Mouse (Mus musculus) embryo, embryonic 10 days (tissue): ENCODE results near the gene Btd.

Experiments
- DNase-seq: peaks from one replicate; pipeline ENCODE4 v3.0.0-alpha.2; 2015; ENCODE audit warnings: low spot score

Btd gene

DNA sequence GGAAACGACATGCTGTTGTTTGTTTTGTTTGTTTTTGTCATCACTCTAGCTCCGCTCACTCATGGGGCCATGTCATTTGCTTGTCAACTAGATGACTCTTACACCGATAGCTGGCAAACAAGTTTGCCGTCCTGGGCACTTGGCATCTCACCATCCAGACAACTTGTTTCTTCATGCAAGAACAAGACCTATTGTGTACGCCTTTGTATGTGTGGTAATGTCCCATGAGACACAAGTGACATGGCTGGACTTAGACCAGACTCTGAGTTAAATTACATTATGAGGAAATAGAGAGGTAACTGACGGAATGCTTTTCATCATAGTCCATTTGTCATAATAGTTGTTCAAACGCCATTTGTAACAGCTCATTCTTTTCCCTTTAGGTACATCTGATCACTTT, 5.1 kb downstream of the Btd start:
- DNase-seq, result no peak

DNA sequence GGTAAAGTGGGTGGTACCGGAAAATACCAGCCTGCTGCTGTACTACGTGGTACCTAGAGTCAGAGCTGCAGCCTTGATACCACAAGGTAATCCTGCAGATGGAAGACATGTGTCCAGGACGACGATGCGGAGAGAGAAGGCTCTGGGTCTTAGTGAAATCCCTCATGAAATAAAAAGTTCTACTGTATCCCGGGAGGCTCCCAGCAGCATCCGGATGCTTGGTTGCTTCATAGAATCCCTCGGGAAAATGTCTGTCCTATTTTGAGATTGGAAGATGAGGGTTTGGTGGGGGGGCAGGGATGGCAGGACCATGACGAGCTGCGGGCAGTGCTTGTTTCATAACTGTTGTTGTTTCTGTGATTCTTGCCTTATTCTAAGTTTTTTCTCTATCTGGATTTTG, 7.2 kb downstream of the Btd start:
- DNase-seq, result no peak

DNA sequence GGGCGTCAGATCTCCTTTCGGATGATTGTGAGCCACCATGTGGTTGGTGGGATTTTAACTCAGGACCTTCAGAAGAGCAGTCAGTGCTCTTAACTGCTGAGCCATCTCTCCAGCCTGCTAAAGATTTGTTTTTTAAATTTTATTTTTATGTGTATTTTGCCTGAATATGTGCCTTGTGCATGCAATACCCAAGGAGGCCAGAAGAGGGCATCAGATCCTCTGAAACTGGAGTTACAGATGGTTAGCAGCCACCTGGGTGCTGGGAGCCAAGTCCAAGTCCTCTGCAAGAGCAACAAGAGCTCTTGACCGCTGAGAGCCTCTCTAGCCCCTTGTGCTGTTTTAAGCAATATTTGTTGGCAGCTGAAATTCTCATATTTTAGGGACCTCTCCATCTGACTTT, 9.5 kb downstream of the Btd start:
- no peak for DNase-seq

DNA sequence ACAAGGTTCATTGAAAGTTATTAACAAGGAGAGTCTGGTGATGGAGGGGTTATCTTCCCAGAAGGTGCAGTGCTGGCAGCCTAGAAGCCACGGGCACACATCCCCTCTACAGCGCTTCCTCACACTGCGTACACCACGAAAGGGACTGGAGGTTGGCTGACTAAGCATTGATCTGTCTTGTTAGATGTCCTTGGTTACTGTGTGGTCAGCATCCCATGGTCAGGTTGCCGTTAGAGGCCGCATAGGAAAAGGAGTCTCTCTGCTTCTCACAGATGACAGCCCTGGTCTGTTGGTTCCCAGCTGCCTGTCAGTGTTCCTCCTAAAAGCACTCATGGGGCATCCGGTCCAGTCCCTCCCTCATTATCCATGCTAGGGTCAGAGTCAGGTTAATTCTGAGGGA, 10.4 kb downstream of the Btd start:
- DNase-seq, result no peak

DNA sequence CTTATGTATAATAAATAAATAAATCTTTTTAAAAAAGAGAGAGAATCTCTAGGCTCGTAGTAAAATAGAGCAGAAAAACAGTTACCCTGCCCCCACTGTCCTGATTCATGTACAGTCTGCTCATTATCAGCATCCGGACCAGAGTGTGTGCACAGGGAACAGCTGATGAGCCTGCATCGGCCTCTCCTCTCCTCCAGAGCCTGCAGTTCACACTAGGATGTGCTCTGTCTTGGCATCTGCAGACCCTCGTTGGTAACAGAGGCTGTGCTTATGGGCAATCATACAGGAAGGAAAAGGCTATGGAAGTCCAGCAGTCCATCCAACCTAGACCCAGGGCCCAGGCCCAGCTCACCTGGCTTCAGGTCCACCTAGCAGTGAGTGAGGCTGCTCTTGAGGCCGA, 11.3 kb downstream of the Btd start:
- DNase-seq, result no peak

DNA sequence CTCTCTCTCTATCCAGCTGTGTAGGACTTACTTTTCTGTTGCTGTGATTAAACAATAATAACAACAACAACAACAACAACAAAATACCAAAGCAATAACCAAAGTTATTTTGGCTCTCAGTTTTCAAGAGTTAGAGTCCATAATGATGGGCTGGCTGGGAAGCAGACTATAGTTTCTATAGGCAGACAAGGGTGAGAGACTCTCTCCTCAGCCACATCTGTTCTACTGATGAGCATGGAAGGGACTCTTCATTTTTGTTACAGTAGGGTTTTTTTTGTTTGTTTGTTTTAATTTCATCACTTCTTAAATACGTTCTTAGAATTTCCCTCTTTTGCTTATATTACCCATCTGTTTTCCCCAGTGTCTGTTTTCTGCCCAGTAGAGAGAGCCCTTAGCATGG, 11.8 kb downstream of the Btd start:
- DNase-seq, result no peak

DNA sequence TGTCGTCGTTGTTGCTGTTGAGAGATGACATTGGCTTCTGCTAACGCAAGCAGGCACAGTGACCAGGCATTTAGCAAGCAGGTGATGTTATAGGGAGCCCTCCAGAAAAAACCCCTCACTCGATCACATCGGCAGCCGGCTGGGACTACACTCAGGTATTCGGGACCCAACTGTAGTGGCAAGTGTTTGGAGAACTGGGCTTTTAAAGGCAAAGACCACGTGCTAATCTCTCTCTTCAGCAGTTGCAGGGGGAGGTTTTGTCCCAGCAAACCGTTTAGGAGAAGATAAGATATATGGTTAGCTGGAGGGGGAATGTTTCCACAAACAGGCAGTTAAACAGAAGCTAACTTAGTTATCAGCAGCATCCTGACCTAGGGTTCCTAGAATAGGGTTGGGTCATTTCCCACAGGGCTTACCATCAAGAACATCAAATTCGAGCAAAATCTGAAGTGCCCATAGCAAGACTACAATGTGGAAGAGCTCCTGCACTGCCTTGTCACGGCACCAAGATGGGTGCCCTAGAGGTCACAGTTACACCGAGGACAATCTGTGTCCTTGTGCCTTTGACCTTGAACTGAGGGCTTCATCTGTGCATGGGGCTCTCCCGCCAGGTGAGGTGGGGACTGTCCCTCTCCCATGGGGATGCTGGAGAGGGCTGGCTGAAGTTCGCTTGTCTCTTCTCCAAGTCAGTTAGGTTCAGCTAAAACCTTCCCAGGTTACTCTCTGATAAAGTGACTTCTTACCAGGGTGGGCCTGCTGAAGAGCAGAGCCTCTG, 12.5 kb downstream of the Btd start:
- DNase-seq, result no peak

DNA sequence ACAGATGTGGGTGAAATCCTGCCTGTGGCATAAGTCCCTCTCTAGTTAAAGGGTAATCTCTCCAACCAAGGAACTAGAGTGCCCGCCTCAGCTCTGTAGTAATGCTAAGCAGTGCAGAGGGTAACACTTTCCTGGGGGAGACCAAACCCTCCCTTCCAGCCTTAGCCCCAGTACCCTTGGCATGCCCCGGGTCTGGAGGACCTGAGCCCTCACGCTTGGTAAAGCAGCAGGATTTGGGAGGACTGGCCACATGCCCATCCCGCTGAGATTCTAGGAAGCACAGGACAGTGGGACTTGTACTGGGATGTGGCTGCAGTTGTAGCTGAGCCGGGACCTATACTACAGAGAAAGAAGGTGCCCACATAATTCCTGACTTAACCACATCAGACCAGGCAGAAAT, 14.0 kb downstream of the Btd start:
- DNase-seq, result no peak

DNA sequence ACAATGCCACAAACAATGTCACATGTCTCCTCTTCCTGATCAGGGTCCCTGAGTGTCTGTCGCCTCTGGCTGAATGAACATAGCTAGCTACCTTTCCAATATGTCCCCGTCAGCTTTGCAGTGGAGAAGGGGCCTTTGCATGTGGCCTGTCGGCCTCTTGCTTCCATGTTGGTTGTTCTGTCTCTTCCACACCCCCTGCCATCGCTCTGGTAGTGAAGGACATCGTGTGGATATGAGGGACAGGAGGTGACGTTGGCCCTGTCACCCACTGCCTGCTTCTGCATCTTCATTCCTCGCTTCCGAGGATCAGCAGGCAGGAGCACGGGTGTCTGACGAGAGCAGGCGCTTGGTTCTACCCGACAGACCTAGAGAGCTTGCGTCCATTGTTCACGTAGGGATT, 14.6 kb downstream of the Btd start:
- DNase-seq, result no peak

DNA sequence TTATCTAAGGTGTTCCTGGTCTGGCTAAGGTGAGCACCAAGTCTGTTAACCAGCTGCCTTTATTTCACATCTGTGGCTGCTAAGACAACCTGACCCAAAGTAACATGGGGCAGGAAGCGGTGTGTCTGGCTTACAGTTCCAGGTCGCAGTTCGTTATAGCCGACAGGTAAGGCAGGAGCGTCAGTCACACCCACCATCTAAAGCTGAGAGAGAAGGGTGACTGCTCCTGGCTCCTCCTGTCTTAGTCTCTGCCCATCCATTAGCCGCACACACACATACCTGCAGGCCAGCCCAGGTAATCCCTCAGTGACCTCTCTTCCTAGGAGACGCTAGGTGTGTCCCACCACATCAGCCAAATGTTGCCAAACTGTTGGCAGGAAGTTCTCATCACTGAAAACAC, 15.6 kb downstream of the Btd start:
- DNase-seq, result no peak

DNA sequence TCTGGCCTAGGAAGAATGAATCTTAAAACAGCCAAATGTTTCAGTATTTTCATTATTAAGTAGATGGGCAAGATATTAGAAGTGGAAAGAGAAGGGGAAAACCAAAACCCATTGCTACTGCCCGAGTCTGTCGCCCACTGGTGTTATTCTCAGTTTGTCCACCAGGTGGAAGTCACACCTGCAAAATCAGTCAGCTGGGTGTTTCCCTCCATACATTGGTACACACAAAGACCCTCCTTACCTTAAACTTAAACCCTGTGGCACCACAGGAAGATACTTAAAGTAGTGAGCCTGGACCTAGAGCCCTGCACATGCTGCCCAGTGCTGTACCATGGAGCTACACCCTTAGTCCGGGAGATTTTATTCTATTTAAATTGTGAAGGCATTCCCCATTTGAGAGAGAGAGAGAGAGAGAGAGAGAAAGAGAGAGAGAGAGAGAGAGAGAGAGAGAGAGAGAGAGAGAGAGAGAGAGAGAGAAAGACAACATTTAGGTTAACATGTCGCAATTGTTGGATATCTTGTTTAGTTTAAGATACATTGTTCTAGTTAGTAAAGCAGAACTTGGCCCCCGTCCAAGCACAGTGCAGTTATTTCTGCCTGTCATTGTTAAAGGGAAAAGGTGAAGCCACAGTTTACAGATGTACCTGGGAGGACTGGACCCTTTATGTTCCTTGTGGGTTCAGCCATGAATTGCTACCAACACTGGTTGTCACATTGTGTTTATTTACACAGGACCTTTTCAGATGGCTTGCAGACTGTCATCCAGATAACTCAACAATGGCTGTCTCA, 16.2 kb downstream of the Btd start:
- DNase-seq, result peak; percentile 83

DNA sequence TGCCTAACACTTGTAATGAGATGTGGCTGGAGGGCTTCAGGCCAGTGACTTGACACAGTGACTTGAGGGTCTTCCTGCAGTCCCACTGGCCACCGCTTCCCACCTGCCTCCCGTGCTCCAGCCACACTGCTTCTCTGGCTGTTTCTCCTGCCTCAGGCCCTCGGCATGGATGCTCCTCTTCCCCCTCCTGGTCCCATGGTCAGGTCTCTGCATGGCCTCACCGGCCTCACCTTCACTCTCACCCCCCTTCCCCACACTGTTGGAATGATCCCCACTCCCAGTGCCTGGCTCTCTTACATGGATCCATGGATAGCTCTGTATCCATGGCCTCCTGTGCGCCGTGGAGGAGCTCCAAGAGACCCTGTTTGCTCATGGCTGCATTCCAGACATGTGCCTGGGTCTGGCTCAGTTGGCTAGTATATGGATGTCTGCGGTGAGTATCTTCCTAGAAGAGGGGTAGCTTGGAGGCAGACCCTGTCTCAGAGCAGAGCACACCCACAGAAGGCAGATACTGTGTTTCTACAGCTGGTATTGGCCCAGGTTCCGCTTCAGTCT, 17.4 kb downstream of the Btd start:
- DNase-seq, result no peak

DNA sequence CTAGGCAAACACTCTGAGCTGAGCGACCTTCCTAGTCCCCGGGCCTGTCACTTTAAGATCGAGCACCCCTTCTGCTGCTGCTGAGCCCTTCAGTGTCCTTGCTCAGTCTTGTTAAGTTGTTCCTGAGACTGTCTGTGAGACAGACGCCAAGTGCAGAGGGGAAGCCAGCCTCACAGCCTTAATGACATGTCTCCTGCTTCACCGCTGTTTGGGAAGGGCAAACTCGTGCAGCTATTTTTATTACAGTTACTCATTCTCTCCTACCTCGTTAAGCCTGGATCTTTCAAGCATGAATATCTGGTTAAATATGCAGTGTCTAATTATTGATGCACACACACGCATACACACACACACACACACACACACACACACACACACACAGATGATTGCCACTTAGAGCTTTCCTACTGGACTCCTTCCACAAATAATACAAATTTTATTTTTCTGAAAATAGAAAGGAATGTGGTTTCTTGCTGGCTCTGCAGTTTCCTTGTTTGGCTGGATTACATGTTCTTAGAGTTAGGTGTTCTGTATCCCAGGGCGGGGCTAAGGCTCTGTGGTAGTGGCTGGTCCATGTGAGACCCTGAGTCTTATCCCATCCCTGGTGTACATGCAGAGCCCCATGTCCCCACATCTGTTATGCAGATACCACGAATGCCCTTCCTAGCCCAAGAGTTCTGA, 18.8 kb downstream of the Btd start:
- DNase-seq, result no peak

DNA sequence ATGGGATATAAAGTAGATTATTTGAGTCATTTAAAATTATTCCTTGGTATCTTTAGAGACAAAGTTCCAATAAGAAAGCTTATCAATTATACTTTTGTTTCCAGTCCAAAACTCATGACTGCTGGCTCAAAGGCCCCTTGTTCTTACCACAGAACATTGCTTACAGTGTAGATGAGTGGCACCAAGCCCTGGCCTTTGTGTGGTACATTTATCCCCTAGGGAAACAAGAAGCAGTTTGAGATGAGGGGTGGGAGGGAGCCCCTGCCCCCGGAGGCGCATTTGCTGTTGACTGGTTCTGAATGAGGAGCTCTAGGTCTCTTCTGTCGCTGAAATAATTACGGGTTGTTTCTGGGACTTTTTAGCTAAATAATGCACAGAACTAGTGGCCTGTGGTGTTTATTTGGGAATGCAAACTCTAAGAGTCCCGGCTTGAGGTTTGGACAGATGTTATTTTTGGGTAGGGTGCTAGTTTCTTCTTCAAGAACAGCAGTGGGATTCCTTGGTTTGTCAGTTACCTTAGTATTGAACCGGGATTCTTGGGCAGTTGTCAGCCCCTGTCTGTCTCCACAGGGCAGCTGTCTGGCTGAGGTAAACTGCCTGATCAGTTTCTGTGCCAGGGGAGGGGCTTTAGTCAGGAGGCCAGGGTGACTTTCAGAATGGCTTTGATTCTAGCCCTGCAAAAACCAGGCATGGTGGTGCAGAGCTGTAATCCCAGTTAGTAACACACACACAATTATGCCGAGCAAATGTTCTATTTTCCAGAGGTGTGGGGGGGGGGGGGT, 19.7 kb downstream of the Btd start:
- no peak for DNase-seq

DNA sequence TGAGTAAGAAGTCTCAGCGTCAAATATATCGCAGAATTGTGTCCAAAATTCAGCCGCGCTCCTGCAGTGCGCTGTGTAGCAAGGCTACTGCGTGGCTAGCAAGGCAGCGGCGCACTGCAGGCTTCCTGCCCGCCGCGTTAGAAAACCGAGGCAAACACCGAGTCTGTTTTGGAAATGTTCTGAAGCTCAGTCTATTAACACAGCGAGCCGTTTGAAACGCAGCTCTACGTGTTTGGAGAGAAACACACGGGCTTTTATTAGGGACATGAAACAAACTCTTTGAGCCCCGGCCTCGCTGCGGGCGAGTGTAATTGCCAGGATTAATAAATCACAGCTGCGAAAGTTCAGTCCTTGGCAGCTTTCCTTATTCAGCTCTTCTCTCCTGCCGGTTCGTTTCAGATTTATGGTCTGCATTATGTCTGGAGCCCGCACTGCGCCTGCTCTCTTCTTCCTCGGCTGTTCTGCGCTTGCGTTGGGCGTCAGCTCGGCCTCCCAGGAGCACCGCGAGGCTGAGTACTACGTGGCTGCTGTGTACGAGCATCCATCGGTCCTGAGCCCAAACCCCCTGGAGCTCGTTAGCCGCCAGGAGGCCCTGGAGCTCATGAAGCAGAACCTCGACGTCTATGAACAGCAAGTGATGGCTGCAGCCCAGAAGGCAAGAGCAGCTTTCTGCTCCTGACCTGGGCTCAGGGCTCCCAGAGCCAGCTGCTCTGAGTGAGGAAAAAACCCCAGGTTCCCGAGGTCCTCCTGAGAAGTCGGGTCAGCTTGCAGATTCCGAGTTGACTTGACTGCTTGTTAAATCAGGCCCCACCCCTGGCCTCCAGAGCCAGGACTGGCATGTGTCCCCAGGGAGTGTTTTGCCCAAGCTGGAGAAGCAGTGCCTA, 21.1 kb downstream of the Btd start:
- DNase-seq, result peak; percentile 91

DNA sequence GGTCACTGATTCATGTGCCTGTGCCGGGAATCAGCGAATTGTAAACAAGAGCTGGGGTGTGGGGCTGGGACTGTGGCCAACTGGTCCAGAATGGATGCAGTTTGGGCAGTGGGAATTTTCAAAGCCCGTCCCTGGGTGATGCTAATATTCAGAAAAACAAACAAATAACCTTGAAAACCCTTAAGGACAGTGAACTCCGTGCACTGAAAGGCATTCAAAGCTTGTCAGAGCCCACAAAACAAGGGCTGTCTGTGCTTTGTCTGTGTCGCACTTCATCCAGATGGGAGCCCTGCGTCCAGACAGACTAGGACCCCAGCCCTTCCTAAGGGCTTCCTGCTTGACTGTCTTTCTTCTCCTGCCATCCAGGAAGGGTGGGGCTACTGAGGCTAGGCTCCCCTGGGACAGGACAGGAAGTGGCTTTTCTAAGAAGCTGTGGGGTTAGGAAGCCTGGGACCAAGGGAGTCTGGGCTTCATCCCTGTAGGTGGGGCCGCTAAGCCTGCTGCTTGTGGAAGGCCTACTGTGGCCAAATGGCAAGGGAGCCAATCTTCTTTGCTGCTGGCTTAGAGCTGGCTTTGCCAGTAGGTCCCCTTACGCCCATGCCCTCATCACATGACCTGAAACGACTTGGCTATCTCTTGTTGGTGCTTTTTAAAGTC, 21.9 kb downstream of the Btd start:
- peak; percentile 66 for DNase-seq

DNA sequence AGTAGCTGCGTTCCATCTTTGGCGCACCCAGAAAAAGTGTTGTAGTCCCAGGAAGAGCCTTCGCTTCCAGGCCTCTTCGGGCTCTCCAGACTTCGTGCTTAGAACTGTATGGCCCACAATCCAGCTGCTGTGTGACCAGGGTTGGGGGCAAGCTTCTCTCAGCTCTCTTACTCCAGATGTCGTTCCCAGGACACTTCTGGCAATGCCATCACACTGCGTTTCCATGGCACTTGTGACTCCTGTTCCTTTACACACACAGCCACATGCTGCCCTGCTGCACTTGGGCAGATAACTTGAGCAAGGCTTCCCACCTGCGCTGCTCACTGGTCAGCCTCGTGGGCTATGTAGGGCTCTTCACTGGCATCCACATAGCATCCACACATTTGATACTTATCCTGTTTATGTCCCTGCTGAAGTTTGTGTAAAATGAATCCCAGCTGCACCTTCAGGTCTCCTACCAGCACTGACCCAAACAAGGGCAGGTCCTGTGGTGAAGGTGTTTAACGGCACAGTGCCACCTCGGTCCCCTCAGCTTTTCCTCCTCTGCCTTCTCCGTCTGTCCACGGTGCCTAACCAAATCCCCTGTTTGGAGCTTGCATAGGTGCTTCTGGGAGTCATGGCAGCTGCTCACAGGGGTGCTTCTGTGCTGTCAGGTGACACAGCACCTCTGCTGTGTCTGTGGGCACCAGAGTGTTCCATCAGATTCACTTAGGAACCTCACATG, 22.7 kb downstream of the Btd start:
- DNase-seq, result no peak

DNA sequence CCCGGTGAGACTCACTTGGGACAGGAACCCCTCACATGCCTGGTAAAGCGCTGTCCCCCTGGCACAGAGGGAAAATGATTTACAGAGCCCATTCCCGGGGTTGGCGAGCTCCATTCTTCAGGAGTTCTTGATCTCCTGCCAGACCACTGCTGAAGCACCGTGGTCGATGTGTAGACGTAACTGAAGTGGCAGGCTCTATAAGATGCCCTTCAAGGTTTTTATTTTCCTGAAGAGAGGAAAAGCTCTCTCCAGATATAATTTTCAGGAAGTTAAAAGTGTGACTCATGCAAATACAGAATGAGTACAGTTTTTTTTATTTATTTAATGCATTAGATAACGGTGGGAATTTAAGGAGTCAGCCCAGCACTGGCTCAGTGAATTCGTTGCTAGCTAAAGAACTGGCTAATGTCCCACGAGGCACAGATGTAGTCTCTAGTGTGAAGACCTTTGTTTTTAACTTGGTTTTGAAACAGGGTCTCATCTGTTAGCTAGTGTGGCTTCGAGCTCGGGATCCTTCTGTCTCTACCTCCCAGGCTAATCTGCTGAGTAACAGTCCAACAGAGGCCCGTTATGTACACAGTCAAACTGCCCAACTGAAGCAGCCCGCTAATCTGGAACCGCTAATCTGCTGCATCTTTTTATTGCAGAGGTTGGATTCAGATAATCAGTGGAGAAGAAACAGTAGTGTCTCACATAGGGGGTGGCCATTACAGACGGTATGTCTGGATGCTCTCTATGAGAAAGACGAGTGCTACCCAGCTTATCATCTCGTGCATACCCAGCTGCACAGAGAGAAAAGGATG, 23.5 kb downstream of the Btd start:
- no peak for DNase-seq
